Mouse (Mus musculus) kidney, adult 9 months (tissue): Measurements from ENCODE around the gene Hexim2.

ENCODE experiments used
- DNase-seq: peaks from one replicate; pipeline ENCODE4 v3.0.0; 2022

Gene Hexim2

GRCm38 (mm10) chr11:103174411-103174832 is 42.2 kb downstream of the Hexim2 start:
- DNase-seq = peak; percentile 83

DNA sequence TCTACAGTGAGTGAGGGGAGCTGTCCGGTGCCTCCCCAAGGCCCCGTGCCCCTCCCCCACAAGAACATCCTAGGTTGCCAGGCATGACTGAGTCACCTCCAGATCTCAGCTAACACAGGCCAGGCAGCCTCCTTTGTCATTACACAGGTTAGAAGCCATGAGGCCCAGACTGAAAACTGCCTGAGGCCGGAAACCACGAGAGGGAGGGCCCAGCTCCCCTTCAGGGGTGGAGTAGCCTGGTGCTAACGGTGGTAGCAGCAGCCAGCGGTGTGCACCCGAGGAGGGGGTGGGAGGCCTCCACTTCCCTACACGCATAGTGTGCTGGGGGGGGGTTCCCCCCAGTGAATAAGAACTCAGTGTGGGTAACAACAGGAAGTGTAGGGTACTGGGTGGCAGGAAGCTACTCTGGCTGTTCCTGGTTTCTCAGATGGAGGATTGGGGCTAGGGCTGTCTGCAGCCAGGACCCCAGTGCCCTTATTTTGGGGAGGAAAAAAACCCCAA is 42.7 kb downstream of the Hexim2 start:
- DNase-seq = peak; percentile 63

- no peak for DNase-seq
Measured at GRCm38 (mm10) chr11:103175688-103176442, 43.6 kb downstream of the Hexim2 start.

DNA sequence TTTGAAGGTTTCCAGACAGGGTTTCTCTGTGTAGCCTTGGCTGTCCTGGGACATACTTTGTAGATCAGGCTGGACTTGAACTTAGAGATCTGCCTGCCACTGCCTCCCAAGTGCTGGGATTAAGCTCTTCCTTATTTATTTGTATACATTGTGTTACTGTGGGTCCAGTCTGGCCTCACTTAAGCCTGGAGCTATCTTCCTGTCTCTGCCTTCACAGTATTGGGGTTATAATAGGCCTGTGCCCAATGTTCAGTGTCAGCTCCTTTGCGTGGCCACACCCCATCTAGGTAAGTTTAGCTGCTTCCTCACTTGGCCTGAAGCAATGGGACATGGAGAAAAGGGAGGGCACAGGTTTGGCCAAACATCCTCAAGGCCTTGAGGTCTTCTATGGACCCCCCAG is 44.3 kb downstream of the Hexim2 start:
- DNase-seq = no peak

- no peak for DNase-seq
Measured at GRCm38 (mm10) chr11:103177216-103177615, 45.0 kb downstream of the Hexim2 start.

DNA sequence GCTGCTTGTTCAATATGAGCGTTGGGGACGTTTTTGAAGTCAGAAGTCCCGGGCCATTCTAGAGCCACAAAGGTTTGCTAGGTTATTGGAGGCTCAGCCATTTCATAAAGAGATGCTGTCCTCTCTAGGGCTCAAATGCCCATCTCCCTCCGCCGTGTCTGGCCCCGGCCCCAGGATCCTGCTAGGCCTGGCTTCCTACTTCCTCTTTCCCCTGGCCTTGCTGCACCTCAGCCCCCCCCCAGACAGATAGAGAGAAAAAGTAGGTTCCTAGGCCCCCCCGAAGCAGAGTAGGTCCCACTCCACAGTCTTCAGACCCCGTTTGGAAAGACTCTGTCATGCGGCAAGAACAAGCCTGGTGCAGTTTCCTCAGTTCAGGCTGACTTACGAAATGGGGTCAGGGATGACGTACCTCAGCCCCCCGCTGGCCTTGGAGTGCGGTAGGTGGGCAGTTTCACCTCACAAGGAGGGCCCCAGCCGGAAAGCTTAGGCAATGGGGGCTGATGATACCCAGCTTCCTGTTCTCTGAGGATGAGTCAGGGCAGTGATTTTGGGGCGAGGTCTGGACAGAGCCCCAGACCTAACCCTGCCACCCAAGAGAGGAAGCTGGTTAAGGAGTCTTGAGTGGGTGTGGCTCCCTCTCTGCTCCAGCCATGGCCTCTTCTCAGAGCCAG is 45.7 kb downstream of the Hexim2 start:
- DNase-seq = no peak

DNA sequence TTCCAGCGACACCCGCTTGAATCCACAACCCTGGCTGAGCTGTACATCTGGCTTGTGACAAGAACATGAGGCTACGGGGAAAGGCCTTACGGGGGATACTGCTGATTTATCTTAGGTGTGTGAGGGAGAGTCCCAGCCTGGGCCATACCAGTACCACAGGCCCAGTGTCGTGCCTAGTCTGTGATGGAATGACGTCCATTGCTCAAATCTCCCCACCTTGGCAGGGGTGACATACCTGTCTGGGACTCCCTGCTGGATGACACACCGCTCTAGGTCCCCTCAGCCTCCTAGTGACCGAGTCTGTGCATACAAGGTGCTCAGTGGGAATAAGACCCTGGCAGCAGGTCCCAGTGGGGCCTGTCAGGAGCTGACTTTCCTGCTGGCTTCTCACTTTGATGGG is 46.5 kb downstream of the Hexim2 start:
- no peak for DNase-seq

- peak; percentile 90 for DNase-seq
Measured at GRCm38 (mm10) chr11:103180426-103180825, 48.2 kb downstream of the Hexim2 start.

DNA sequence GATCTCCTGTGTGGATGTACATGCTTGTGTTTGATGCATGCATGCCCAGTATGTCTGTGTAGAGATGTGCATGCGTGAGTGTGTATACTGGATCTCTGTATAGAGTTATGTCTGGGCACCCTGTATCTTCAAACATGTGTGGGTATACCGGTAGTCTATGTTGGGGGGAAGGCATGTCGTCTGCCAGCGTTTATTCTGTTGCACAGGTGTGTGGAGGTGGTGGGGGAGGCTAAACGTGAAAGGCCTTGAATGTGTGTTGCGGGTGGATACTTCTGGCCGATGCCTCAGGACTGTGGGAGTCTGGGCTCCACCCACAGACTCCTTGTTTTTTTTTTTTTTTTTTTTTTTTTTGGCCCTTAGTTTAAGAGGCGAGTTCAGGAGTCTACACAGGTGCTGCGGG is 49.1 kb downstream of the Hexim2 start:
- DNase-seq = no peak

DNA sequence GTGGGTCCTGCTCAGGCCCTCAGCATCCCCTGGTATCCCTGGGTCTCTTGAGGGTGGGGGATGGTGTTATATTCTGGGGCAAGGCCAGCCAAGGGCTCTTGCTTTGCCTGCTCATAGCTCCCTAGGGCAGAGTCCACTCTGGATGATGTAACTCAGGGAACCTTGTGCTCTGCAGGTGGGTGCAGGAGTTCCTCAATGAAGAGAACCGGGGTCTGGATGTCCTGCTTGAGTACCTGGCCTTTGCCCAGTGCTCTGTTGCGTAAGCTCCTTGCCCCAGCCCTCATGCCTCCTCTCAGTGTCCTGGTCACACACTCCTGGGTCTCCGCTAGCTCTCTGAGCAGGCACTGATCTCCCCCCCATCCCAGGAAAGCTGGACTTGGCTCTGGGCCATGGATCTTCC is 49.7 kb downstream of the Hexim2 start:
- DNase-seq = peak; percentile 96

DNA sequence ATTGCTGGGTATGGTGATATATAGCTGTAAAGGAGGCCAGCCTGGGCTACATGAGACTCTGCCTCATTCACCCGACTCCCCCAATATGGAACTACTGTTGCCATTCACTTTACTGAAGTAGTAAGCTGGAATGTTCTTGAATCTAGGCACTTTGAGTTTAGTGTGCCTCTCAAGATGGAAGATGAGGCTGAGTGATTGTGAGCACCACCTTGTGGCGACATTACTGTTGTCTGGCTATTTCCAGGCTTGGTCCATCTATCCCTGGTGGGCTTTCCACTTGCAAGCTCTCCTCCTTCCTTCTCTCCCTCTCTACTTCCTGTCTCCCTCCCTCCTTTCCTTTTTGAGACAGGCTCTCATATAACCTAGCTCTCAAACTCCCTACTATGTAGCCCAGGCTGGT is 52.7 kb downstream of the Hexim2 start:
- DNase-seq = peak; percentile 70
